Mouse (Mus musculus) testis, adult 2 months (tissue): Measurements from ENCODE around the gene Thra. TPM values are rescaled to one million over a fixed set of nuclear protein-coding genes. Genes with fewer than 3 reads are reported as not detected.
A peak's percentile ranks its signal among the peaks of the same experiment; 100 is the strongest.

Source experiments
- H3K27ac ChIP-seq: fragments of 200-500 bp; 2 replicates; pipeline ENCODE4 v1.5.1; 2012; ENCODE audit warnings: low read depth, low read length; ENCODE audit not compliant: control insufficient read depth, insufficient read depth
- H3K27me3 ChIP-seq: fragments of 200-500 bp; 2 replicates; pipeline ENCODE4 v1.6.1; 2012; ENCODE audit warnings: mild to moderate bottlenecking, low read length, moderate library complexity; ENCODE audit not compliant: control insufficient read depth, insufficient read depth
- H3K36me3 ChIP-seq: fragments of 200-500 bp; 2 replicates; pipeline ENCODE4 v1.6.1; 2012; ENCODE audit warnings: mild to moderate bottlenecking, low read length; ENCODE audit not compliant: control insufficient read depth, insufficient read depth
- H3K4me1 ChIP-seq: fragments of 200-500 bp; 2 replicates; pipeline ENCODE4 v1.6.1; 2012; ENCODE audit warnings: low read length; ENCODE audit not compliant: control insufficient read depth, insufficient read depth
- H3K4me3 ChIP-seq: fragments of 200-500 bp; 2 replicates; pipeline ENCODE4 v1.5.1; 2012; ENCODE audit warnings: low read depth, mild to moderate bottlenecking, low read length, moderate library complexity, mixed read lengths; ENCODE audit not compliant: control insufficient read depth
- CTCF ChIP-seq: fragments of 200-500 bp; IDR thresholded peaks from 2 replicates; pipeline ENCODE4 v1.5.1; 2012; ENCODE audit warnings: low read depth, mild to moderate bottlenecking, inconsistent platforms, low read length, moderate library complexity; ENCODE audit not compliant: control insufficient read depth, insufficient read depth, insufficient replicate concordance
- POLR2A ChIP-seq: fragments of 200-500 bp; IDR thresholded peaks from 2 replicates; pipeline ENCODE4 v1.6.1; 2012; ENCODE audit warnings: low read depth, mild to moderate bottlenecking, inconsistent platforms, low read length, moderate library complexity; ENCODE audit not compliant: control insufficient read depth
- polyA plus RNA-seq: library from polyadenylated mRNA; depleted of rRNA; stranded (reverse); fragments of >200 nt; gene quantifications from 2 replicates; pipeline ENCODE4 v1.2.3, GENCODE M21; 2012

Gene Thra
- polyA plus RNA-seq, 1 experiment = 14.4 TPM

- no peak overlapping the region for H3K4me3 ChIP-seq
- no peak for TF ChIP-seq CTCF
- no peak for TF ChIP-seq POLR2A
- no peaks in the 10 kb centered on the region for H3K36me3 ChIP-seq
- H3K27ac ChIP-seq = no peak overlapping the region
- no peaks in the 10 kb centered on the region for H3K27me3 ChIP-seq
- H3K4me1 ChIP-seq = peaks cover 21% of the 10 kb centered on the region
Measured at GRCm38 (mm10) chr11:98767713-98768112, 27.3 kb downstream of the Thra start.

- Histone ChIP-seq H3K27ac (peak overlapping the region; percentile 43; the same call in 1 of the 2 replicates), H3K4me3 (peak overlapping the region; percentile 27), H3K36me3 (no peaks in the 10 kb centered on the region), H3K27me3 (no peaks in the 10 kb centered on the region), H3K4me1 (peaks cover 24% of the 10 kb centered on the region)
- TF ChIP-seq POLR2A = no peak
- no peak for TF ChIP-seq CTCF
Measured at GRCm38 (mm10) chr11:98768127-98769006, 27.9 kb downstream of the Thra start.

GRCm38 (mm10) chr11:98769007-98769954 lies 28.8 kb downstream of the Thra start:
- no peak overlapping the region for H3K27ac ChIP-seq
- H3K4me3 ChIP-seq = no peak overlapping the region
- no peaks in the 10 kb centered on the region for H3K27me3 ChIP-seq
- no peaks in the 10 kb centered on the region for H3K36me3 ChIP-seq
- peaks cover 30% of the 10 kb centered on the region for H3K4me1 ChIP-seq
- no peak for TF ChIP-seq CTCF
- TF ChIP-seq POLR2A = no peak

GRCm38 (mm10) chr11:98770096-98770975 lies 29.9 kb downstream of the Thra start:
- no peak for TF ChIP-seq POLR2A
- TF ChIP-seq CTCF = no peak
- Histone ChIP-seq H3K4me3 (no peak overlapping the region), H3K36me3 (no peaks in the 10 kb centered on the region), H3K27me3 (no peaks in the 10 kb centered on the region), H3K27ac (no peak overlapping the region), H3K4me1 (peaks cover 41% of the 10 kb centered on the region)

GRCm38 (mm10) chr11:98771131-98771530 lies 30.7 kb downstream of the Thra start:
- Histone ChIP-seq H3K27ac (no peak overlapping the region), H3K4me1 (peaks cover 46% of the 10 kb centered on the region)

DNA sequence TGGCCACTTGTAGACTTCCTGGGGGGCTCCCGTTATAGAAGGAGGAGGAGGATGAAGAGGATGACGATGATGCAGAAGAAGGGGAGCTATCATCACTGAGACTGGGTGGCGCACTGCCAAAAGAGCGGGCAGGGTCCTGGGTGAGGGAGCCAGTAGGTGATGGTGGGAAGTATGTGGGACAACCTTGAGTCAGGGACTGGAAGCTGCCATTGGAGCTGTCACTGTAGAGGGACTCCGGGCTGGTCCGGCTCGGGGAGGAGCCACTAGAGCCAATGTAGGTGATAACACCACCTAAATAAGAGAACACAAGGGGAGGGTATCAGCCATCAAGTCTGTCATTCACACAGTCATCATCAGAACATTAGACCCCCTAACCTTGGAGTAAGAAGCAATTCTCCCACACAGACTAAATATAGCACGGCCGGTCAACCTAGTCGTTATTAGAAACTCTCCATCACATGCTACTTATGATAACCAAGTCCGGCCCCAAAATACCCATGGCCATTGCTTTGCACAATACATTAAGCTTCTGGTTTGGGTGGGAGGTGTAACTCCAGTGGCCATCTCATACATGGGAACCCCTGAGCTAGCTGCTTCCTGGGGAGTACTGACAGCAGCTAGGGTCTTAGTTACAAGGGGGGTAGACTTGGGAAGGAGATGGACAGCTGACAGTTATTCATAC lies 31.5 kb downstream of the Thra start:
- TF ChIP-seq POLR2A (no peak), CTCF (no peak)
- Histone ChIP-seq H3K36me3 (no peaks in the 10 kb centered on the region), H3K4me1 (peaks cover 48% of the 10 kb centered on the region)

More at GRCm38 (mm10) chr11:98771131-98771530, 30.7 kb downstream of the Thra start:
- Histone ChIP-seq H3K4me3 (no peak overlapping the region), H3K27me3 (no peaks in the 10 kb centered on the region), H3K36me3 (no peaks in the 10 kb centered on the region)
- TF ChIP-seq CTCF (no peak), POLR2A (no peak)

More for the DNA sequence above, 31.5 kb downstream of the Thra start:
- Histone ChIP-seq H3K27me3 (no peaks in the 10 kb centered on the region), H3K27ac (no peak overlapping the region), H3K4me3 (no peak overlapping the region; the same call in 1 of the 2 replicates)
